In genomic region chr15:96693688-96694087, GRCm38 (mm10) we compare ENCODE assay signal across 11 mouse cellular contexts. TPM values are rescaled to one million over a fixed set of nuclear protein-coding genes. Genes with fewer than 3 reads are reported as not detected.
DNase-seq lines count a peak whose midpoint lies in the region; ATAC-seq lines count a peak whose summit lies in the region.
"Had no signal": no experiment of that assay in that cellular context is flagged by ENCODE, and none has a peak within 500 bp of the region (broad histone marks: within the 10 kb centered on the region; RNA-seq: fewer than 3 reads in every experiment).

No protein-coding gene starts in this region.

- H3K4me1 ChIP-seq in embryonic facial prominence, embryonic 14.5 days (ENCODE audit: control insufficient read depth, insufficient read depth, low read length) = peaks cover 15% of the 10 kb centered on the region
- peaks cover 20% of the 10 kb centered on the region for H3K4me1 ChIP-seq in liver, embryonic 11.5 days (replicated peaks; ENCODE audit: control insufficient read depth, insufficient read depth, low read length)

- peaks cover 98% of the 10 kb centered on the region for H3K36me3 ChIP-seq in embryonic facial prominence, embryonic 14.5 days (ENCODE audit: control insufficient read depth, insufficient read depth, low read length)
- peaks cover 88% of the 10 kb centered on the region for H3K36me3 ChIP-seq in liver, embryonic 11.5 days (ENCODE audit: control insufficient read depth, insufficient read depth, low read length)

- no peak overlapping the region for H3K4me3 ChIP-seq in embryonic facial prominence, embryonic 14.5 days (ENCODE audit: low read depth, low read length)
- H3K4me3 ChIP-seq in liver, embryonic 11.5 days (ENCODE audit: low read depth, low read length) = no peak overlapping the region
- H3K4me3 ChIP-seq: erythroblast, embryonic 14.5 days had no signal

- peak overlapping the region; percentile 56 for H3K27ac ChIP-seq in embryonic facial prominence, embryonic 14.5 days (replicated peaks; ENCODE audit: low read depth, low read length)
- H3K27ac ChIP-seq in liver, embryonic 11.5 days (ENCODE audit: low read depth, low read length) = no peak overlapping the region

- DNase-seq in kidney, postnatal 4 days = peak; percentile 48 to 60
- DNase-seq in kidney, adult 9 months = no peak
- peak; percentile 75 for DNase-seq in embryonic facial prominence, embryonic 14.5 days (ENCODE audit: low spot score)
- DNase-seq in heart, postnatal 10 days = peak; percentile 60 to 66
- peak; percentile 23 for DNase-seq in lung, postnatal 14 days
- no peak for DNase-seq in liver, embryonic 11.5 days (ENCODE audit: low spot score)
- DNase-seq in kidney, adult 8-10 months = no peak
- DNase-seq: kidney, adult 11 months; thymus, postnatal 4 days had no signal

- no peaks in the 10 kb centered on the region for H3K27me3 ChIP-seq in embryonic facial prominence, embryonic 14.5 days (replicated peaks; ENCODE audit: control insufficient read depth, insufficient read depth, low read length)
- H3K27me3 ChIP-seq in liver, embryonic 11.5 days (replicated peaks; ENCODE audit: control insufficient read depth, insufficient read depth, low read length) = no peaks in the 10 kb centered on the region

- ATAC-seq in embryonic facial prominence, embryonic 14.5 days (ENCODE audit: low read depth) = no peak
- no peak for ATAC-seq in liver, embryonic 11.5 days (replicated peaks; ENCODE audit: low FRiP score)
- ATAC-seq in erythroblast, adult 5-6 weeks (replicated peaks; ENCODE audit: low FRiP score, poor library complexity, severe bottlenecking) = no peak

- H3K9me3 ChIP-seq in embryonic facial prominence, embryonic 14.5 days (ENCODE audit: control insufficient read depth, low read length) = no peaks in the 10 kb centered on the region
- H3K9me3 ChIP-seq in liver, embryonic 11.5 days (ENCODE audit: control insufficient read depth, low read length) = no peaks in the 10 kb centered on the region

- 0 out of 2 replicates have a peak overlapping the region, but pooled peaks have one; percentile 11 for H3K4me2 ChIP-seq in embryonic facial prominence, embryonic 14.5 days (ENCODE audit: low read depth, low read length)
- H3K4me2 ChIP-seq in liver, embryonic 11.5 days = no peak overlapping the region

- 68% methylated on average over 14 of the region's 14 CpGs for WGBS in embryonic facial prominence, embryonic 14.5 days
- 88% methylated on average over 14 of the region's 14 CpGs for WGBS in liver, embryonic 11.5 days

- intact Hi-C loops in heart, postnatal 10 days (cut with DNase I) = no loop called here

- H3K9ac ChIP-seq in embryonic facial prominence, embryonic 14.5 days (ENCODE audit: low read depth, low read length) = no peak overlapping the region
- no peak overlapping the region for H3K9ac ChIP-seq in liver, embryonic 11.5 days (ENCODE audit: low read depth, low read length)

RNA-seq across cellular contexts. Expression of gene Slc38a2, which starts 5.8 kb away (rescaled TPM):
- 141 and 147 TPM in 2 replicates for polyA plus RNA-seq in embryonic facial prominence, embryonic 14.5 days (2014; fragmentation: Nextera tagmentation; extraction: Ambion mirVana)
- 100 to 1,000 TPM; 312 to 340 TPM for total RNA-seq in heart, postnatal 10 days (2021)
- polyA plus RNA-seq in liver, embryonic 11.5 days (2014; fragmentation: Nextera tagmentation; extraction: Ambion mirVana) = 111 and 116 TPM in 2 replicates
- total RNA-seq in erythroblast, adult 5-6 weeks (2015; ENCODE audit: low replicate concordance) = 34.4 and 44.7 TPM in 2 replicates
- 22.3 and 29.1 TPM in 2 replicates for total RNA-seq in erythroblast, adult 5-6 weeks (2017; ENCODE audit: low replicate concordance)

RNA-seq across cellular contexts. Expression of gene Slc38a1, which starts 51.0 kb away (rescaled TPM):
- 46.1 and 56.2 TPM in 2 replicates for polyA plus RNA-seq in embryonic facial prominence, embryonic 14.5 days (2014; fragmentation: Nextera tagmentation; extraction: Ambion mirVana)
- 10 to 100 TPM; 51.6 to 60.4 TPM for total RNA-seq in heart, postnatal 10 days (2021)
- 61.6 and 68.5 TPM in 2 replicates for polyA plus RNA-seq in liver, embryonic 11.5 days (2014; fragmentation: Nextera tagmentation; extraction: Ambion mirVana)
- 15.3 and 27.3 TPM in 2 replicates for total RNA-seq in erythroblast, adult 5-6 weeks (2015; ENCODE audit: low replicate concordance)
- total RNA-seq in erythroblast, adult 5-6 weeks (2017; ENCODE audit: low replicate concordance) = 6.6 TPM in 2 replicates

Comparison
In these comparisons a context has a peak if more than half of its experiments do, and no peak if none do; other contexts are left out.
1. DNase-seq: peak in kidney, postnatal 4 days (2 of 2), embryonic facial prominence, embryonic 14.5 days (single experiment), heart, postnatal 10 days (2 of 2) and lung, postnatal 14 days (single experiment); none in kidney, adult 9 months (single experiment), liver, embryonic 11.5 days (single experiment) and kidney, adult 8-10 months (0 of 2).
2. RNA of gene Slc38a2, which starts 5.8 kb away (total RNA-seq): 312 to 340 TPM in heart, postnatal 10 days; 22.3 to 44.7 TPM in erythroblast, adult 5-6 weeks; every median in the first group is over 4 times any median in the second.